Mouse (Mus musculus): ENCODE results near the gene Tmem229b. TPM values are rescaled to one million over a fixed set of nuclear protein-coding genes. Genes with fewer than 3 reads are reported as not detected.

Tmem229b gene
- polyA plus RNA-seq, 1 experiment from 2014 or later: 7.9 TPM

GRCm38 (mm10) chr12:78981131-78981530, 26.3 kb downstream of the Tmem229b start:
- Histone ChIP-seq H3K27ac (ENCODE audit: low read depth, low read length) (no peak overlapping the region), H3K4me2 (ENCODE audit: low read depth, low read length, severe bottlenecking) (no peak overlapping the region), H3K4me3 (ENCODE audit: low read depth, low read length) (no peak overlapping the region), H3K4me1 (replicated peaks; ENCODE audit: control insufficient read depth, insufficient read depth, low read length) (no peaks in the 10 kb centered on the region), H3K9ac (ENCODE audit: low read length) (no peak overlapping the region), H3K9me3 (ENCODE audit: control insufficient read depth, low read length) (no peaks in the 10 kb centered on the region), H3K36me3 (ENCODE audit: control insufficient read depth, insufficient read depth, low read length) (no peaks in the 10 kb centered on the region), H3K27me3 (ENCODE audit: control insufficient read depth, insufficient read depth, low read length) (no peaks in the 10 kb centered on the region)
- 94% methylated on average over 2 of the region's 2 CpGs for WGBS
- no peak for ATAC-seq (replicated peaks; ENCODE audit: low FRiP score)
- no peak for DNase-seq (ENCODE audit: low spot score)

- Histone ChIP-seq H3K9ac (ENCODE audit: low read length) (no peak overlapping the region), H3K4me2 (ENCODE audit: low read depth, low read length, severe bottlenecking) (no peak overlapping the region), H3K4me3 (ENCODE audit: low read depth, low read length) (no peak overlapping the region), H3K36me3 (ENCODE audit: control insufficient read depth, insufficient read depth, low read length) (no peaks in the 10 kb centered on the region), H3K27me3 (ENCODE audit: control insufficient read depth, insufficient read depth, low read length) (no peaks in the 10 kb centered on the region), H3K27ac (ENCODE audit: low read depth, low read length) (no peak overlapping the region), H3K4me1 (replicated peaks; ENCODE audit: control insufficient read depth, insufficient read depth, low read length) (no peaks in the 10 kb centered on the region), H3K9me3 (ENCODE audit: control insufficient read depth, low read length) (no peaks in the 10 kb centered on the region)
- DNase-seq (ENCODE audit: low spot score) (no peak), ATAC-seq (replicated peaks; ENCODE audit: low FRiP score) (no peak)
- WGBS: 89% methylated on average over 5 of the region's 5 CpGs
Measured at GRCm38 (mm10) chr12:78980683-78981091, 26.7 kb downstream of the Tmem229b start.

- H3K9ac ChIP-seq (ENCODE audit: low read length): no peak overlapping the region
- 85% methylated on average over 4 of the region's 4 CpGs for WGBS
- H3K4me3 ChIP-seq (ENCODE audit: low read depth, low read length): no peak overlapping the region
- H3K27me3 ChIP-seq (ENCODE audit: control insufficient read depth, insufficient read depth, low read length): no peaks in the 10 kb centered on the region
- no peaks in the 10 kb centered on the region for H3K4me1 ChIP-seq (replicated peaks; ENCODE audit: control insufficient read depth, insufficient read depth, low read length)
- no peak overlapping the region for H3K4me2 ChIP-seq (ENCODE audit: low read depth, low read length, severe bottlenecking)
- H3K36me3 ChIP-seq (ENCODE audit: control insufficient read depth, insufficient read depth, low read length): no peaks in the 10 kb centered on the region
- ATAC-seq (replicated peaks; ENCODE audit: low FRiP score): no peak
- no peak overlapping the region for H3K27ac ChIP-seq (ENCODE audit: low read depth, low read length)
- no peak for DNase-seq (ENCODE audit: low spot score)
- no peaks in the 10 kb centered on the region for H3K9me3 ChIP-seq (ENCODE audit: control insufficient read depth, low read length)
Measured at GRCm38 (mm10) chr12:78977552-78977951, 29.9 kb downstream of the Tmem229b start.

GRCm38 (mm10) chr12:78977078-78977477, 30.3 kb downstream of the Tmem229b start:
- Histone ChIP-seq H3K27ac (ENCODE audit: low read depth, low read length) (no peak overlapping the region), H3K4me2 (ENCODE audit: low read depth, low read length, severe bottlenecking) (no peak overlapping the region), H3K36me3 (ENCODE audit: control insufficient read depth, insufficient read depth, low read length) (no peaks in the 10 kb centered on the region), H3K27me3 (ENCODE audit: control insufficient read depth, insufficient read depth, low read length) (no peaks in the 10 kb centered on the region), H3K4me1 (replicated peaks; ENCODE audit: control insufficient read depth, insufficient read depth, low read length) (no peaks in the 10 kb centered on the region), H3K9me3 (ENCODE audit: control insufficient read depth, low read length) (no peaks in the 10 kb centered on the region), H3K4me3 (ENCODE audit: low read depth, low read length) (no peak overlapping the region), H3K9ac (ENCODE audit: low read length) (no peak overlapping the region)
- no peak for ATAC-seq (replicated peaks; ENCODE audit: low FRiP score)
- no peak for DNase-seq (ENCODE audit: low spot score)
- 66% methylated on average over 4 of the region's 4 CpGs for WGBS

- WGBS: 91% methylated on average over 4 of the region's 4 CpGs
- H3K36me3 ChIP-seq (ENCODE audit: control insufficient read depth, insufficient read depth, low read length): no peaks in the 10 kb centered on the region
- H3K27ac ChIP-seq (ENCODE audit: low read depth, low read length): no peak overlapping the region
- H3K4me2 ChIP-seq (ENCODE audit: low read depth, low read length, severe bottlenecking): no peak overlapping the region
- no peaks in the 10 kb centered on the region for H3K9me3 ChIP-seq (ENCODE audit: control insufficient read depth, low read length)
- H3K9ac ChIP-seq (ENCODE audit: low read length): no peak overlapping the region
- H3K27me3 ChIP-seq (ENCODE audit: control insufficient read depth, insufficient read depth, low read length): no peaks in the 10 kb centered on the region
- no peak overlapping the region for H3K4me3 ChIP-seq (ENCODE audit: low read depth, low read length)
- no peaks in the 10 kb centered on the region for H3K4me1 ChIP-seq (replicated peaks; ENCODE audit: control insufficient read depth, insufficient read depth, low read length)
- DNase-seq (ENCODE audit: low spot score): no peak
- ATAC-seq (replicated peaks; ENCODE audit: low FRiP score): no peak
Measured at GRCm38 (mm10) chr12:78975836-78976235, 31.6 kb downstream of the Tmem229b start.

GRCm38 (mm10) chr12:78974767-78975166, 32.7 kb downstream of the Tmem229b start:
- ATAC-seq (replicated peaks; ENCODE audit: low FRiP score) (no peak), DNase-seq (ENCODE audit: low spot score) (no peak)
- H3K4me3 ChIP-seq (ENCODE audit: low read depth, low read length): no peak overlapping the region
- no peak overlapping the region for H3K27ac ChIP-seq (ENCODE audit: low read depth, low read length)
- no peak overlapping the region for H3K4me2 ChIP-seq (ENCODE audit: low read depth, low read length, severe bottlenecking)
- WGBS: 92% methylated on average over 5 of the region's 5 CpGs
- H3K9ac ChIP-seq (ENCODE audit: low read length): no peak overlapping the region
- no peaks in the 10 kb centered on the region for H3K9me3 ChIP-seq (ENCODE audit: control insufficient read depth, low read length)
- no peaks in the 10 kb centered on the region for H3K36me3 ChIP-seq (ENCODE audit: control insufficient read depth, insufficient read depth, low read length)
- H3K27me3 ChIP-seq (ENCODE audit: control insufficient read depth, insufficient read depth, low read length): no peaks in the 10 kb centered on the region
- H3K4me1 ChIP-seq (replicated peaks; ENCODE audit: control insufficient read depth, insufficient read depth, low read length): no peaks in the 10 kb centered on the region

- H3K4me1 ChIP-seq (replicated peaks; ENCODE audit: control insufficient read depth, insufficient read depth, low read length): no peaks in the 10 kb centered on the region
- no peaks in the 10 kb centered on the region for H3K27me3 ChIP-seq (ENCODE audit: control insufficient read depth, insufficient read depth, low read length)
- no peak overlapping the region for H3K27ac ChIP-seq (ENCODE audit: low read depth, low read length)
- H3K9ac ChIP-seq (ENCODE audit: low read length): no peak overlapping the region
- H3K4me2 ChIP-seq (ENCODE audit: low read depth, low read length, severe bottlenecking): no peak overlapping the region
- DNase-seq (ENCODE audit: low spot score): no peak
- H3K9me3 ChIP-seq (ENCODE audit: control insufficient read depth, low read length): no peaks in the 10 kb centered on the region
- no peaks in the 10 kb centered on the region for H3K36me3 ChIP-seq (ENCODE audit: control insufficient read depth, insufficient read depth, low read length)
- no peak overlapping the region for H3K4me3 ChIP-seq (ENCODE audit: low read depth, low read length)
- no peak for ATAC-seq (replicated peaks; ENCODE audit: low FRiP score)
- 85% methylated on average over 2 of the region's 2 CpGs for WGBS
Measured at GRCm38 (mm10) chr12:78973779-78974178, 33.6 kb downstream of the Tmem229b start.

GRCm38 (mm10) chr12:78971649-78972048, 35.8 kb downstream of the Tmem229b start:
- H3K27me3 ChIP-seq (ENCODE audit: control insufficient read depth, insufficient read depth, low read length): no peaks in the 10 kb centered on the region
- no peak overlapping the region for H3K27ac ChIP-seq (ENCODE audit: low read depth, low read length)
- H3K36me3 ChIP-seq (ENCODE audit: control insufficient read depth, insufficient read depth, low read length): no peaks in the 10 kb centered on the region
- no peak overlapping the region for H3K4me2 ChIP-seq (ENCODE audit: low read depth, low read length, severe bottlenecking)
- no peak overlapping the region for H3K9ac ChIP-seq (ENCODE audit: low read length)
- 45% methylated on average over 2 of the region's 2 CpGs for WGBS
- ATAC-seq (replicated peaks; ENCODE audit: low FRiP score): no peak
- no peaks in the 10 kb centered on the region for H3K4me1 ChIP-seq (replicated peaks; ENCODE audit: control insufficient read depth, insufficient read depth, low read length)
- no peak overlapping the region for H3K4me3 ChIP-seq (ENCODE audit: low read depth, low read length)
- DNase-seq (ENCODE audit: low spot score): no peak
- no peaks in the 10 kb centered on the region for H3K9me3 ChIP-seq (ENCODE audit: control insufficient read depth, low read length)

- 85% methylated on average over 7 of the region's 7 CpGs for WGBS
- Histone ChIP-seq H3K36me3 (ENCODE audit: control insufficient read depth, insufficient read depth, low read length) (no peaks in the 10 kb centered on the region), H3K27ac (ENCODE audit: low read depth, low read length) (no peak overlapping the region), H3K9me3 (ENCODE audit: control insufficient read depth, low read length) (no peaks in the 10 kb centered on the region), H3K4me3 (ENCODE audit: low read depth, low read length) (no peak overlapping the region), H3K4me2 (ENCODE audit: low read depth, low read length, severe bottlenecking) (no peak overlapping the region), H3K27me3 (ENCODE audit: control insufficient read depth, insufficient read depth, low read length) (no peaks in the 10 kb centered on the region), H3K9ac (ENCODE audit: low read length) (no peak overlapping the region), H3K4me1 (replicated peaks; ENCODE audit: control insufficient read depth, insufficient read depth, low read length) (no peaks in the 10 kb centered on the region)
- no peak for DNase-seq (ENCODE audit: low spot score)
- ATAC-seq (replicated peaks; ENCODE audit: low FRiP score): no peak
Measured at GRCm38 (mm10) chr12:78970725-78971124, 36.7 kb downstream of the Tmem229b start.
